Mouse (Mus musculus): ENCODE results near the gene Uqcc3. TPM values are rescaled to one million over a fixed set of nuclear protein-coding genes. Genes with fewer than 3 reads are reported as not detected.

Gene Uqcc3
- polyA plus RNA-seq, 1 experiment = 14.4 TPM

GRCm38 (mm10) chr19:8831262-8831661 is 49.5 kb downstream of the Uqcc3 start:
- Histone ChIP-seq H3K27ac (ENCODE audit: insufficient read depth, low read length) (no peak overlapping the region), H3K4me1 (ENCODE audit: control insufficient read depth, insufficient read depth, low read length) (no peaks in the 10 kb centered on the region), H3K4me3 (ENCODE audit: low read depth, low read length) (no peak overlapping the region), H3K9me3 (replicated peaks; ENCODE audit: control insufficient read depth, insufficient read depth, low read length, poor library complexity, severe bottlenecking) (no peaks in the 10 kb centered on the region), H3K9ac (ENCODE audit: low read depth, poor library complexity, severe bottlenecking) (no peak overlapping the region), H3K36me3 (ENCODE audit: control insufficient read depth, insufficient read depth, low read length, poor library complexity, severe bottlenecking) (peaks cover 79% of the 10 kb centered on the region), H3K27me3 (ENCODE audit: control insufficient read depth, insufficient read depth, low read length, poor library complexity, severe bottlenecking) (no peaks in the 10 kb centered on the region)
- TF ChIP-seq EP300 (IDR thresholded peaks at IDR 0.05; ENCODE audit: insufficient read depth, low read depth, low read length) = no peak
- no peak for TF ChIP-seq POLR2A (IDR thresholded peaks at IDR 0.05; ENCODE audit: insufficient read depth, low read length)
- no peak for TF ChIP-seq CTCF (IDR thresholded peaks at IDR 0.05; ENCODE audit: low read depth, low read length)

- Histone ChIP-seq H3K9me3 (replicated peaks; ENCODE audit: control insufficient read depth, insufficient read depth, low read length, poor library complexity, severe bottlenecking) (no peaks in the 10 kb centered on the region), H3K4me1 (ENCODE audit: control insufficient read depth, insufficient read depth, low read length) (no peaks in the 10 kb centered on the region), H3K9ac (ENCODE audit: low read depth, poor library complexity, severe bottlenecking) (no peak overlapping the region), H3K27ac (ENCODE audit: insufficient read depth, low read length) (no peak overlapping the region), H3K27me3 (ENCODE audit: control insufficient read depth, insufficient read depth, low read length, poor library complexity, severe bottlenecking) (no peaks in the 10 kb centered on the region), H3K4me3 (ENCODE audit: low read depth, low read length) (no peak overlapping the region), H3K36me3 (ENCODE audit: control insufficient read depth, insufficient read depth, low read length, poor library complexity, severe bottlenecking) (peaks cover 85% of the 10 kb centered on the region)
- no peak for TF ChIP-seq POLR2A (IDR thresholded peaks at IDR 0.05; ENCODE audit: insufficient read depth, low read length)
Observed at GRCm38 (mm10) chr19:8830664-8831063, 50.1 kb downstream of the Uqcc3 start.

Other genes starting within 250 kb of the Uqcc3 start
- not detected in 2 replicates for gene Chrm1, start 217.1 kb downstream of the Uqcc3 start, polyA plus RNA-seq (2011; ENCODE audit: insufficient read depth, insufficient read length, low read depth, missing spikeins)
- 170 TPM in 2 replicates for gene Slc3a2, start 157.6 kb downstream of the Uqcc3 start, polyA plus RNA-seq (2011; ENCODE audit: insufficient read depth, insufficient read length, low read depth, missing spikeins)
- 81.1 and 97.0 TPM in 2 replicates for gene Wdr74, start 145.1 kb downstream of the Uqcc3 start, polyA plus RNA-seq (2011; ENCODE audit: insufficient read depth, insufficient read length, low read depth, missing spikeins)
- gene 1700092M07Rik, start 140.2 kb downstream of the Uqcc3 start, polyA plus RNA-seq (2011; ENCODE audit: insufficient read depth, insufficient read length, low read depth, missing spikeins) = 2.2 TPM in 1 of 2 replicates, not detected in the other
- 45.6 and 47.1 TPM in 2 replicates for gene Stx5a, start 139.5 kb downstream of the Uqcc3 start, polyA plus RNA-seq (2011; ENCODE audit: insufficient read depth, insufficient read length, low read depth, missing spikeins)
- 122 and 200 TPM in 2 replicates for gene Nxf1, start 123.8 kb downstream of the Uqcc3 start, polyA plus RNA-seq (2011; ENCODE audit: insufficient read depth, insufficient read length, low read depth, missing spikeins)
- gene Tmem223, start 109.9 kb downstream of the Uqcc3 start, polyA plus RNA-seq (2011; ENCODE audit: insufficient read depth, insufficient read length, low read depth, missing spikeins) = 21.4 and 23.4 TPM in 2 replicates
- 29.0 and 34.5 TPM in 2 replicates for gene Tmem179b, start 106.5 kb downstream of the Uqcc3 start, polyA plus RNA-seq (2011; ENCODE audit: insufficient read depth, insufficient read length, low read depth, missing spikeins)
- 17.1 and 17.7 TPM in 2 replicates for gene Taf6l, start 94.5 kb downstream of the Uqcc3 start, polyA plus RNA-seq (2011; ENCODE audit: insufficient read depth, insufficient read length, low read depth, missing spikeins)
- 98.2 and 103 TPM in 2 replicates for gene Polr2g, start 82.3 kb downstream of the Uqcc3 start, polyA plus RNA-seq (2011; ENCODE audit: insufficient read depth, insufficient read length, low read depth, missing spikeins)
- 3.1 and 4.1 TPM in 2 replicates for gene Zbtb3, start 78.4 kb downstream of the Uqcc3 start, polyA plus RNA-seq (2011; ENCODE audit: insufficient read depth, insufficient read length, low read depth, missing spikeins)
- gene Ttc9c, start 61.6 kb downstream of the Uqcc3 start, polyA plus RNA-seq (2011; ENCODE audit: insufficient read depth, insufficient read length, low read depth, missing spikeins) = 77.3 and 84.9 TPM in 2 replicates
- 105 and 108 TPM in 2 replicates for gene Hnrnpul2, start 60.9 kb downstream of the Uqcc3 start, polyA plus RNA-seq (2011; ENCODE audit: insufficient read depth, insufficient read length, low read depth, missing spikeins)
- 74.8 and 87.2 TPM in 2 replicates for gene AC129217.1, start 51.1 kb downstream of the Uqcc3 start, polyA plus RNA-seq (2011; ENCODE audit: insufficient read depth, insufficient read length, low read depth, missing spikeins)
- gene Bscl2, start 43.5 kb downstream of the Uqcc3 start, polyA plus RNA-seq (2011; ENCODE audit: insufficient read depth, insufficient read length, low read depth, missing spikeins) = 32.3 and 36.2 TPM in 2 replicates
- 28.3 and 29.7 TPM in 2 replicates for gene Gng3, start 41.7 kb downstream of the Uqcc3 start, polyA plus RNA-seq (2011; ENCODE audit: insufficient read depth, insufficient read length, low read depth, missing spikeins)
- gene Lrrn4cl, start 30.2 kb downstream of the Uqcc3 start, polyA plus RNA-seq (2011; ENCODE audit: insufficient read depth, insufficient read length, low read depth, missing spikeins) = 1.3 and 2.1 TPM in 2 replicates
- 189 and 201 TPM in 2 replicates for gene Ubxn1, start 9.4 kb downstream of the Uqcc3 start, polyA plus RNA-seq (2011; ENCODE audit: insufficient read depth, insufficient read length, low read depth, missing spikeins)
- gene Lbhd1, start 2.8 kb upstream of the Uqcc3 start, polyA plus RNA-seq (2011; ENCODE audit: insufficient read depth, insufficient read length, low read depth, missing spikeins) = 10.1 and 13.4 TPM in 2 replicates
- gene Gm49403, start 3.0 kb upstream of the Uqcc3 start, polyA plus RNA-seq (2011; ENCODE audit: insufficient read depth, insufficient read length, low read depth, missing spikeins) = not detected in 2 replicates
- gene 1810009A15Rik, start 7.9 kb upstream of the Uqcc3 start, polyA plus RNA-seq (2011; ENCODE audit: insufficient read depth, insufficient read length, low read depth, missing spikeins) = 162 and 172 TPM in 2 replicates
- 11.9 and 24.8 TPM in 2 replicates for gene Gm49416, start 8.0 kb upstream of the Uqcc3 start, polyA plus RNA-seq (2011; ENCODE audit: insufficient read depth, insufficient read length, low read depth, missing spikeins)
- 23.1 and 26.7 TPM in 2 replicates for gene Ints5, start 12.1 kb upstream of the Uqcc3 start, polyA plus RNA-seq (2011; ENCODE audit: insufficient read depth, insufficient read length, low read depth, missing spikeins)
- gene Ganab, start 17.1 kb upstream of the Uqcc3 start, polyA plus RNA-seq (2011; ENCODE audit: insufficient read depth, insufficient read length, low read depth, missing spikeins) = 183 and 184 TPM in 2 replicates
- gene B3gat3, start 39.5 kb upstream of the Uqcc3 start, polyA plus RNA-seq (2011; ENCODE audit: insufficient read depth, insufficient read length, low read depth, missing spikeins) = 26.6 and 26.8 TPM in 2 replicates
- gene Rom1, start 48.4 kb upstream of the Uqcc3 start, polyA plus RNA-seq (2011; ENCODE audit: insufficient read depth, insufficient read length, low read depth, missing spikeins) = 1.6 and 2.2 TPM in 2 replicates
- 19.2 and 20.4 TPM in 2 replicates for gene Eml3, start 48.6 kb upstream of the Uqcc3 start, polyA plus RNA-seq (2011; ENCODE audit: insufficient read depth, insufficient read length, low read depth, missing spikeins)
- gene Mta2, start 61.0 kb upstream of the Uqcc3 start, polyA plus RNA-seq (2011; ENCODE audit: insufficient read depth, insufficient read length, low read depth, missing spikeins) = 106 and 108 TPM in 2 replicates
- 26.4 and 30.1 TPM in 2 replicates for gene Tut1, start 72.9 kb upstream of the Uqcc3 start, polyA plus RNA-seq (2011; ENCODE audit: insufficient read depth, insufficient read length, low read depth, missing spikeins)
- gene Eef1g, start 86.1 kb upstream of the Uqcc3 start, polyA plus RNA-seq (2011; ENCODE audit: insufficient read depth, insufficient read length, low read depth, missing spikeins) = 1,175 and 1,274 TPM in 2 replicates
- 162 and 163 TPM in 2 replicates for gene Ahnak, start 108.4 kb upstream of the Uqcc3 start, polyA plus RNA-seq (2011; ENCODE audit: insufficient read depth, insufficient read length, low read depth, missing spikeins)
- not detected in 2 replicates for gene Scgb1a1, start 207.0 kb upstream of the Uqcc3 start, polyA plus RNA-seq (2011; ENCODE audit: insufficient read depth, insufficient read length, low read depth, missing spikeins)

All from ES-Bruce4 (cell line).